Mouse (Mus musculus) cerebellum, adult 2 months (tissue): Measurements from ENCODE around the gene Rbm42. TPM values are rescaled to one million over a fixed set of nuclear protein-coding genes. Genes with fewer than 3 reads are reported as not detected.

Experiments used
- DNase-seq, 2 experiments: peaks; one replicate each; pipeline ENCODE4 v3.0.0; 2021
- H3K27ac ChIP-seq: fragments of 200-500 bp; 2 replicates; pipeline ENCODE4 v1.5.1; 2012; ENCODE audit warnings: low read length, control low read depth, inconsistent platforms; ENCODE audit not compliant: insufficient read depth
- H3K27me3 ChIP-seq: fragments of 200-500 bp; 2 replicates; pipeline ENCODE4 v1.6.1; 2012; ENCODE audit warnings: inconsistent platforms, mild to moderate bottlenecking, low read length, moderate library complexity; ENCODE audit not compliant: control insufficient read depth, insufficient read depth
- H3K4me1 ChIP-seq: fragments of 200-500 bp; 2 replicates; pipeline ENCODE4 v1.6.1; 2011; ENCODE audit warnings: low read length; ENCODE audit not compliant: control insufficient read depth, insufficient read depth
- H3K4me3 ChIP-seq: fragments of 200-500 bp; replicated peaks from 2 replicates; pipeline ENCODE3; 2011; ENCODE audit warnings: mild to moderate bottlenecking, low read depth, low read length, control low read depth; ENCODE audit not compliant: insufficient read depth
- CTCF ChIP-seq: fragments of 200-500 bp; IDR thresholded peaks from 2 replicates; pipeline ENCODE4 v1.5.1; 2011; ENCODE audit warnings: low read depth, mild to moderate bottlenecking, control low read depth, low read length, moderate library complexity, borderline replicate concordance; ENCODE audit not compliant: insufficient read depth
- POLR2A ChIP-seq: fragments of 200-500 bp; IDR thresholded peaks from 2 replicates; pipeline ENCODE4 v1.6.1; 2011; ENCODE audit warnings: low read length, control low read depth, borderline replicate concordance; ENCODE audit not compliant: insufficient read depth
- WGBS: fragments of 180-500 bp; shearing (Covaris S2); methylation state at CpG from one replicate; pipeline ENCODE4 v1.1.7; 2018; 5-methylcytosine and 5-hydroxymethylcytosine counted together
- polyA plus RNA-seq: library from polyadenylated mRNA; depleted of rRNA; stranded (reverse); fragments of >200 nt; gene quantifications from 2 replicates; pipeline ENCODE4 v1.2.3, GENCODE M21; 2012; rRNA removed

Gene Rbm42
- polyA plus RNA-seq = 66.6 and 69.5 TPM in 2 replicates

DNA sequence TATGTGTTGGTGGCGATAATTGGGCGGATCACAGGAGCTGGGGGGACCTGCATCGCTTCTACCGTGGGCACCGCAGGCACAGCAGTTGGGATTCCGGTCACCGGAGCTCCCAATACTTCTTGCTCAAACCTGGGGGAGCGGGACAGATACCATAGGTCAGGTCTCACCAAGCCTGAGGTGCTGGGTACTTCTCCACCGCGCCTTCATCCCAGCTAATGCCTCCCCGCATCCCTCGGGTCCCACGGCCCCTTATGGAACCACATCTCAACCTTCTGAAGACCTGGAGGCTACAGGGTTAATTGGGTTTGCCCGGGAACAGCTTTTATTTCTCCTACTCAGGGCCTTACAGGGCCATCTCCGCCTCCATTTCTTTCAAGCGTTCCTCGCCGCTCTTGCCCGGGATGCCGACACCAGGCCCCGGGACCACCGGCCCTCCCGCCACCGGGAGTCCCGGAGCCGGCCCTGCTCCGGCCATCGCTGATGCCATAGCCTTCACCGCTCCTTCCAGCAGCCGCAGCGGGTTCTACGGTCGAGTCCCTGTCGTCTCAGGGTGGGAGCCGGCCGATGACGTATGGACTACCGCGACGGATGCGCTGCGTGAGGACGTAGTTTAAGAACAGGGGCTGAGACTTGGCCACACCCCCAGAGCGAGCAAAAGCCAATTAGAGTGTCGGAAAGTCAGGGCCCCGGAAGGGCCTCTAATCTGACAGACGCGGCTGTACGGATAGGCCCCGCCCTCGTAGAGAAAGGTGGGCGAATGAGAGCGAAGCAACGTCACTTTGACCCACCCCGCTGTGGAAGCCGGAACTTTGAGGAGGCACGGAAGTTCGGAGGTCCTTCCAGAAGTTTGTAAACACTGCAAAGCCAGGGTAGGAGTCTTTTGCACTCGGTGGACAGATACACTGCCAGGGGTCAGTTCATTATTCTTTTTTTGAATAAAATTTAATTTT, at the start of gene Rbm42:
TSS of gene Rbm42 (minus strand) at position 727 of the 950 bp plus-strand sequence.
- Histone ChIP-seq H3K4me1 (no peaks in the 10 kb centered on the region), H3K27ac (no peak within 1 kb of the TSS), H3K27me3 (no peaks in the 10 kb centered on the region), H3K4me3 (peak within 1 kb of the TSS; percentile 79)
- 2% methylated on average over 59 of the region's 59 CpGs for WGBS
- TF ChIP-seq POLR2A (peak; percentile 82), CTCF (no peak)
- DNase-seq = peak; percentile 98 to 99

- WGBS = 41% methylated on average over 9 of the region's 9 CpGs
- TF ChIP-seq POLR2A = no peak
- TF ChIP-seq CTCF = no peak
- DNase-seq = no peak
- no peak within 1 kb of the TSS for H3K27ac ChIP-seq
- H3K27me3 ChIP-seq = no peaks in the 10 kb centered on the region
- H3K4me3 ChIP-seq = no peak within 1 kb of the TSS
- H3K4me1 ChIP-seq = no peaks in the 10 kb centered on the region
Observed at GRCm38 (mm10) chr7:30698589-30698988, 48.5 kb upstream of the Rbm42 start, which contains the start of gene 2200002J24Rik. TSS of gene 2200002J24Rik (plus strand) at chr7:30698926.

DNA sequence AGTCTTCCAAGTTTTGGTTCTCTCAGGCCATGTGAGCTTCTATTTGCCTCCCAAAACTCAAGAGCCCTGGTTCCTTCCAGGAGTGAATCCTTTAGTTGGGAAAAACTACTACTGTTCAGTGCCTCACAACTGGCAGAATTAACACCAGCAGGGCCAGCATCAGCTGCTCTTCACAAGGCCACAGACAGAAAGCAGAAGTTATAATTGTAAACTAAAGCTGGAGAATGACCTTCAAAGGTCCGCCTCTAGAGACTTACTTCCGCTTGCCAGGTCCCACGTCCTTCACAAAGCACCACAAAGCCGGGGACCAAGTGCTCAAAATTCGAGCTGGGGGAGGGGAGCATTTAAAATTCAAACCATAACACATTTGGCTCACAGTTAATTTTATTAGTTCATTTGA, 48.0 kb upstream of the Rbm42 start:
- 65% methylated on average over 5 of the region's 5 CpGs for WGBS
- no peak for TF ChIP-seq CTCF
- no peak for TF ChIP-seq POLR2A

GRCm38 (mm10) chr7:30688325-30688724, 38.2 kb upstream of the Rbm42 start:
- no peak overlapping the region for H3K27ac ChIP-seq
- H3K27me3 ChIP-seq = no peaks in the 10 kb centered on the region
- 75% methylated on average over 6 of the region's 6 CpGs for WGBS
- no peaks in the 10 kb centered on the region for H3K4me1 ChIP-seq
- H3K4me3 ChIP-seq = no peak overlapping the region
- TF ChIP-seq POLR2A (no peak), CTCF (no peak)
- no peak for DNase-seq

More for the DNA sequence above, 48.0 kb upstream of the Rbm42 start:
- Histone ChIP-seq H3K4me1 (no peaks in the 10 kb centered on the region), H3K27ac (no peak overlapping the region), H3K4me3 (no peak overlapping the region), H3K27me3 (no peaks in the 10 kb centered on the region)
- no peak for DNase-seq

GRCm38 (mm10) chr7:30683425-30683824, 33.3 kb upstream of the Rbm42 start:
- Histone ChIP-seq H3K27me3 (no peaks in the 10 kb centered on the region), H3K4me3 (no peak overlapping the region), H3K27ac (no peak overlapping the region), H3K4me1 (no peaks in the 10 kb centered on the region)
- TF ChIP-seq POLR2A (no peak), CTCF (no peak)
- WGBS = 87% methylated on average over 2 of the region's 2 CpGs
- no peak for DNase-seq

DNA sequence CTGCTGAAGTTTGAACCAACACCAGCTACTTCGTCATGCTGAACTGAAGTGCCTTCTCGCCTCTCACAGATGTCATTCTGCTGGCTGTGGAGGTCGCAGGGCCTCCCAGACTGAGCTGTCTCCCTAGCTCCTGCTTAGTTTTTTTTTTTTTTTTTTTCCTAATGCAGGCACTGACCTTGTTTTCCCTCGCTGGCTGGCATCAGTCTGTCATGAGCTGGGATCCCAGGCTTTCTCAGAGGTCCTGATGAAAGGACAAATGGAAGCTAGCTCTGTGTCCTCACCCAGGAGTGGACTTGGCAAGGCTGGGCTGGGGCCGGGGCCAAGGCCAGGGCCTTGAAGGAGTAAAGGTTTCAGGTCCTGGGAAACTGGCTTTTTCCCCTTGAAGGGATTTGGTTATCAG, 31.8 kb upstream of the Rbm42 start:
- no peak for DNase-seq
- TF ChIP-seq CTCF (no peak), POLR2A (no peak)
- no peak overlapping the region for H3K27ac ChIP-seq

GRCm38 (mm10) chr7:30678263-30678975, 28.3 kb upstream of the Rbm42 start:
- H3K27ac ChIP-seq = no peak overlapping the region
- no peak for TF ChIP-seq POLR2A
- TF ChIP-seq CTCF = no peak
- H3K4me1 ChIP-seq = no peaks in the 10 kb centered on the region
- peak; percentile 47 to 50 for DNase-seq
- H3K27me3 ChIP-seq = no peaks in the 10 kb centered on the region
- no peak overlapping the region for H3K4me3 ChIP-seq
- 33% methylated on average over 5 of the region's 5 CpGs for WGBS

More for the DNA sequence above, 31.8 kb upstream of the Rbm42 start:
- Histone ChIP-seq H3K4me3 (no peak overlapping the region), H3K4me1 (no peaks in the 10 kb centered on the region), H3K27me3 (no peaks in the 10 kb centered on the region)
- 38% methylated on average over 5 of the region's 5 CpGs for WGBS

- no peak for DNase-seq
- TF ChIP-seq POLR2A (no peak), CTCF (no peak)
- no peaks in the 10 kb centered on the region for H3K27me3 ChIP-seq
- no peak within 1 kb of the TSS for H3K27ac ChIP-seq
- H3K4me1 ChIP-seq = no peaks in the 10 kb centered on the region
- no peak within 1 kb of the TSS for H3K4me3 ChIP-seq
- 72% methylated on average over 9 of the region's 9 CpGs for WGBS
Observed at GRCm38 (mm10) chr7:30671480-30671879, 21.4 kb upstream of the Rbm42 start, which contains the start of gene Pmis2. TSS of gene Pmis2 (minus strand) at chr7:30671605.
